Mouse (Mus musculus) mouse embryonic stem cell (cell line): ENCODE results near the gene Tmed3.

ENCODE experiments used
- in situ Hi-C, 2 experiments: fragments of 300-500 bp; cut with MboI; formaldehyde crosslinking; loops; 1 replicate in 1 of 2; 3 replicates in 1 of 2; pipeline ENCODE4 v1.14.3; 2019 to 2020; ENCODE audit warnings: low sequenced_read_pairs in 2 of 2, low pct_unique_long_range_greater_than_20kb in 1 of 2, mixed read lengths in 1 of 2; ENCODE audit not compliant: unreplicated experiment in 1 of 2

Gene Tmed3

GRCm38 (mm10) chr9:89667306-89667942, 37.4 kb downstream of the Tmed3 start:
- in situ Hi-C loops = no loop called here

GRCm38 (mm10) chr9:89650913-89651312, 54.0 kb downstream of the Tmed3 start:
- in situ Hi-C loops = no loop called here
